Mouse (Mus musculus) neutrophil, adult 5-6 weeks (primary cell): ENCODE data around the gene Zc3hav1l. TPM values are rescaled to one million over a fixed set of nuclear protein-coding genes. Genes with fewer than 3 reads are reported as not detected.

Source experiments
- ATAC-seq: fragments of 151-379, 151-347 bp; 2 replicates; pipeline ENCODE4 v1.8.0; 2017; ENCODE audit warnings: mild to moderate bottlenecking, moderate TSS enrichment; ENCODE audit not compliant: insufficient number of reproducible peaks, poor library complexity, low FRiP score, severe bottlenecking; ENCODE audit errors: extremely low read depth
- total RNA-seq: library from RNA; stranded (forward); fragments of 200-1000 nt; gene quantifications from 2 replicates; pipeline ENCODE4 v1.2.3, GENCODE M21; 2017

Zc3hav1l gene
- total RNA-seq, result 0.81 and 1.5 TPM in 2 replicates

GRCm38 (mm10) chr6:38298761-38299401, at the start of gene Zc3hav1l:
TSS of gene Zc3hav1l (minus strand) at chr6:38299259.
- ATAC-seq, result 0 out of 2 replicates have a peak, but pooled peaks have one; percentile 13

GRCm38 (mm10) chr6:38347875-38348274, 48.8 kb upstream of the Zc3hav1l start:
- ATAC-seq, result no peak

GRCm38 (mm10) chr6:38345796-38346195, 46.7 kb upstream of the Zc3hav1l start:
- ATAC-seq, result peak; percentile 81

DNA sequence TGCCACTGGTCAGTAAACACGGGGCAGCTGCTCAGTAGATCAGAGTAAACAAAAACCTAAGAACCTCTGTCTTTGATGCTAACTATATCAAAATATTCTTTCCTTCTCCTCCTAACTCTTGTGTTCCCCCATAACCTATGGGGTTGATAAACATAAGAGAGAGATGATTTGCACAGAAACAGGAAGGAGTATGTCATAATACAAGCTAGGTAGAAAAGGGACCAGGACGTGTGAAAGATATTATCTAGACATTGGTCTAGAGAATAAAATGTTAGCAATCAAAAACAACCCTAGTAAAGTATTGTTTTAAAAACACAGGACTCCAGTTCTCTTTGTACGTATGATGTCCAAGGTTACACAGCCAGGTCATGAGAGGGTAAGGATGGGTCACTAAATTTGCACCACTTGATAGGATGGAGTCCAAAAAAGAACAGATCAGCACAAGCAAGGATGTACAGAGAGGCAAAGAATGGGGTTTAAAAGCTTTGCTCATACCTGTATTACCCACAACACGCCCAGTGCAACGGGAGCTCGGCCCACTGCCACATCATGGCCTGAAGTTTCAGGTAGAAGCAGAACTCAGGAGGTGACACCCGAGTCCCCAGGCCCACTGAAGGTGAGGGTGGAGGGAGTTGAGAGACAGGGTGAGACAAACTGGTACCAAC, 45.1 kb upstream of the Zc3hav1l start:
- no peak for ATAC-seq

GRCm38 (mm10) chr6:38343581-38343980, 44.5 kb upstream of the Zc3hav1l start:
- ATAC-seq, result no peak

- ATAC-seq, result no peak
Observed at GRCm38 (mm10) chr6:38342666-38342992, 43.6 kb upstream of the Zc3hav1l start.

DNA sequence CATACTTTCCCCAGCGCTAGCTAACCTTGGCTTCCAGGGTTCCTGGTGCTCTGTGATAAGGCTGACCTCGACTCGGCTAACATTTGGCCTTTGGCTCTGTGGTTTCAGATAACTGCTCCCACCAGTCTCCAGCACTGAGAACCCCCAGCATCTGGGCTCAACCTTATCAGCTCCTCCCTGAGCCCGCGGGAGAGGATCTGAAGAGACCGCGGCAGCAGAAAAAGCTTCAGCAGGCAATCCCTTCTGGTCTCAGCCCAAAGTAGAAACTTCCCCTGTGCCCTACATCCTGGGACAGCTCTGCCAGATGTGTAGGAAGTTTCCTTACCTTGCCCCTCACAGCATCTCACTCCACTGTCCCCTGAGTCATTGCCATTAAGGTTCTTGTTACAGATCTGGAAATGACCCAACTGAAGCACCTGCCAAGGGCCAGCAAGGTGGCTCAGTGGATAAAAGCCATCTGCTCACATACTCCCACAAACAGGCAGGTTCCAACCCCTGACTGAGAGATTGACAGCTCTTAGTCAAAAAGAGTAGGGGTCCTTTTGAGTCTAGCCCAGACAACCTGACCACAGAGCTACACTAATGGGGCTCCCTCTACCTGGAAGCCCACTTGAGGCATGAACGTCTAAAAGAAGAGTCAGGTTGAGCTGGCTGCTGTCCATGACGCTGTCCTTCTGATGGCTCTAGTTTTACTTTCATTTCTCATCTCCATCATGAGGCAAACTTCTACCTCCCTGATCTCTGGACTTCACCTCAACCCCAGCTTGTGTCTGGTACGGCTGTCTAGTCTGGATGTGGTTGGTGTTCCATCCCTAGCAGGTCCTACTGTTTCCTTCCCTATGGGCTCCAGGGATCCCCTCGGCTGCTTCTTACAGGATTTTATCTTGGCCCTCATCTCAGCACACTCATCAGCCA, 42.9 kb upstream of the Zc3hav1l start:
- ATAC-seq, result 0 out of 2 replicates have a peak, but pooled peaks have one; percentile 21

DNA sequence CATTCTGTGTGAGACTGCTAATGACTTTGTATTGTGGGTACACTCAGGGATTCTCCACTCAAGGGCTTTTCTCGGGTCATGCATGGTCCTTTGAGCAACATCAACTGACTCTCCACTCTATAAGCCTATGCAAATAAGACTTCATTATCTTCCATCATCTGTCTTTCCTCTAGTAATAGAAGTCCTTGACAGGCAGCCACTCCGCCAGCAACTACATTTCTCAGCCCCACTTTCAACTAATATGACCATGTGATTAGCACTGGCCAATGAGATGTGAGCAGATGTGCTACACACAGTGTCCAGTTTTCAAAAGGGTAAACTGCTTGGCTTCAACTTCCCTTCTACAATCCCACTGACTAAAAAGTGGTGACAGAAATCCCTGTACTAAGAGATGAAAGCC, 40.0 kb upstream of the Zc3hav1l start:
- ATAC-seq, result no peak

- ATAC-seq, result no peak
Observed at GRCm38 (mm10) chr6:38337951-38338350, 38.9 kb upstream of the Zc3hav1l start.

GRCm38 (mm10) chr6:38337166-38337705, 38.2 kb upstream of the Zc3hav1l start:
- no peak for ATAC-seq

DNA sequence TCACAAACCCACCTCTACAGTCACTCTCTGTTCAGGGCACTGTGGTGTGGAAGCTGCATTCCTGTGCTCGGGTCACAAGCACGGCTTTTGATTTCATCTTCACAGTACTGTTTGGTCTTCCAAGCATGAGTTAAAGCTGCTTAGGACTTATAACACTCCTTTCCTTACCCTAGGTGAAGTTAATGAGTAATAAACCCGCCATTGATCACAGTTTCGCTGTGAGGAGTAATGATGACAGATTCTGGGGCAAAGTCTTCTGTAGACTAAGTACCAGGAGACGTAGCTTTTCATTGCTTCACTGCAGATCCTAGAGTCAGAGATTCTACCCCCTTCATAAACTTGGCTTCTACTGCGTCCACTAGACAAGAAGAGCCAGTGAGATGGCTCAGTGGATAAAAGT, 36.2 kb upstream of the Zc3hav1l start:
- ATAC-seq, result no peak

DNA sequence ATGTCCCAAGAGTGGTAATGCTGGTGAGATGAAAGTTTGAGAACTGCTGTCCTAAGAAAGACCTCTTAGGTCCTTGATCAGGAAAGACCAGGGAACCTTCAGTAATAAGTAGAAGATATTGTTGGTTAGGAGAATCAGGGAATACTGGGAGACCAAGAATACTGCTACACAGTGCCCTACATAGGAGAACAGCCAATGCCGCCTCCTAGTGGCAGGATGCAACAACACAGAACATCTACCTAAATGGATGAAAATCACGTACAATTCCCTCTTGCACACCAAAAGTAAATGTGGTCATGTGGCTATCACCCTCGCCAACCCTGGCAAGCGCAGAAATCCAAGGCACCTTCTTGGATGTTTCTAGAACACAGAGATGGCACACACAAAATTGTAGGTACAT, 27.5 kb upstream of the Zc3hav1l start:
- no peak for ATAC-seq

- ATAC-seq, result no peak
Observed at GRCm38 (mm10) chr6:38320621-38321020, 21.6 kb upstream of the Zc3hav1l start.

GRCm38 (mm10) chr6:38316050-38316449, 17.0 kb upstream of the Zc3hav1l start:
- ATAC-seq, result no peak

DNA sequence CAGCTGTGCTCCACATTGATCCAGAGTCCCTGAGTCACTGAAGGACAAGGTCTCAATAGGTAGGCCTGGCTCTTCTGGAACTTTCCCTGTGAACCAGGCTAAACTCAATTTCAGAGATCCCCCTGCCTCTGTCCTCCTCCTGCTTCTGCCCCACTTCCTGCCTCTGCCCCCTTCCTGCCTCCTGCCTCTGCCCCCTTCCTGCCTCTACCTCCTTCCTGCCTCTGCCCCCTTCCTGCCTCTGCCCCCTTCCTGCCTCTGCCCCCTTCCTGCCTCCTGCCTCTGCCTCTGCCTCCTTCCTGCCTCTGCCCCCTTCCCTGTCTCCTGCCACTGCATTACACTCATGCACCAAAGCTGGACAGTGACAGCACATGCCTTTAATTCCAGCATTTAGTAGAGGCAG, 10.7 kb upstream of the Zc3hav1l start:
- no peak for ATAC-seq

- no peak for ATAC-seq
Observed at GRCm38 (mm10) chr6:38304981-38305380, 5.9 kb upstream of the Zc3hav1l start.

- no peak for ATAC-seq
Observed at GRCm38 (mm10) chr6:38298246-38298635, 818 bp downstream of the Zc3hav1l start.

DNA sequence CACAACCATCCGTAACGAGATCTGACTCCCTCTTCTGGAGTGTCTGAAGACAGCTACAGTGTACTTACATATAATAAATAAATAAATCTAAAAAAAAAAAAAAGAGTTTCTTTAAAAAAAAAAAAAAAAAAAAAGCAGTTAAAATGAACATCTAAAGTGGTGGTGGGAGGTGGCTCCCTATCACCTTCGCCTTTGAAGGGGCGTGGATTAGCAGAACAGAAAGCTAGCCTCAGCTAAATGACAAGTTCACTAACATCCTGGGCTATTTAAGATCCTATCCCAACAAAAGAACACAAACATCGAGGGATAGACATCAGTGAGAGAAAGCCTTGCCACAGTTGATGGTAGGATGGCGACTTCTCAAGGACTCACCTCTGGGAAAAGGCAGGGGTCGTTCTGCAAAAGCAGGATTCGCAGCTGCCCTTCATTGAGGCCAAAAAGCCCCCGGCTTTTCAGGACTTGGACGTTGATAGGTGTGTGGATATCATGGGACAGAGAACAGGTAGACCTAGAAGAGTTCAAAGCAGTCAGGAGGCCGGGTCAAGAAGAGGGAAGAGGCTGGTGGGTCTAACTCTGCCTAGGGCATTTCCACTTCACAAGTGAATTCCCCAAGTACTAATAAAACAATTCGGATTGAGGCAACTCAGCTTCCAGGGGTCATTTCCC, 1.3 kb downstream of the Zc3hav1l start:
- no peak for ATAC-seq

GRCm38 (mm10) chr6:38293708-38294107, 5.4 kb downstream of the Zc3hav1l start:
- ATAC-seq, result no peak
